Mouse (Mus musculus) heart, embryonic 10.5 days (tissue): ENCODE measurements around the gene Hdhd3. TPM values are rescaled to one million over a fixed set of nuclear protein-coding genes. Genes with fewer than 3 reads are reported as not detected.

Experiments
- DNase-seq: peaks from one replicate; pipeline ENCODE4 v3.0.0-alpha.2; 2017; ENCODE audit warnings: low spot score
- H3K27ac ChIP-seq: fragments of 300-500 bp; sonication (generic); 2 replicates; pipeline ENCODE4 v1.5.1; 2016; ENCODE audit warnings: mild to moderate bottlenecking
- H3K27me3 ChIP-seq: fragments of 300-500 bp; sonication (generic); 2 replicates; pipeline ENCODE4 v1.6.1; 2016; ENCODE audit warnings: mild to moderate bottlenecking; ENCODE audit not compliant: poor library complexity, insufficient read depth, severe bottlenecking
- H3K36me3 ChIP-seq: fragments of 300-500 bp; sonication (generic); 2 replicates; pipeline ENCODE4 v1.6.1; 2016; ENCODE audit warnings: mild to moderate bottlenecking, moderate library complexity
- H3K4me1 ChIP-seq: fragments of 300-500 bp; sonication (generic); 2 replicates; pipeline ENCODE4 v1.6.1; 2016; ENCODE audit warnings: mild to moderate bottlenecking
- H3K4me3 ChIP-seq: fragments of 300-500 bp; sonication (generic); 2 replicates; pipeline ENCODE4 v1.5.1; 2016; ENCODE audit warnings: mild to moderate bottlenecking, moderate library complexity
- H3K9me3 ChIP-seq: fragments of 300-500 bp; sonication (generic); 2 replicates; pipeline ENCODE4 v1.6.1; 2016; ENCODE audit warnings: mild to moderate bottlenecking, moderate library complexity
- WGBS: fragments of 180-500 bp; shearing (Covaris S2); methylation state at CpG from one replicate; pipeline ENCODE4 v1.1.7; 2016; 5-methylcytosine and 5-hydroxymethylcytosine counted together
- polyA plus RNA-seq: library from polyadenylated mRNA; unstranded; fragments of >200 nt; fragmentation: Nextera tagmentation; extraction: Ambion mirVana; gene quantifications from 2 replicates; pipeline ENCODE4 v1.2.1, GENCODE M21; 2016

Gene Hdhd3
- polyA plus RNA-seq, 1 experiment from 2014 or later = 10.1 TPM

GRCm38 (mm10) chr4:62519122-62519848 lies 16.0 kb upstream of the Hdhd3 start:
- peaks cover 21% of the 10 kb centered on the region for H3K36me3 ChIP-seq
- 2% methylated on average over 26 of the region's 26 CpGs for WGBS
- peak; percentile 85 for DNase-seq
- H3K27me3 ChIP-seq = no peaks in the 10 kb centered on the region
- H3K4me3 ChIP-seq = peak overlapping the region; percentile 71
- no peaks in the 10 kb centered on the region for H3K9me3 ChIP-seq
- H3K4me1 ChIP-seq = peaks cover 45% of the 10 kb centered on the region
- peak overlapping the region; percentile 92 for H3K27ac ChIP-seq

- Histone ChIP-seq H3K4me1 (peaks cover 42% of the 10 kb centered on the region), H3K27ac (peak overlapping the region; percentile 92), H3K36me3 (peaks cover 24% of the 10 kb centered on the region), H3K9me3 (no peaks in the 10 kb centered on the region), H3K27me3 (no peaks in the 10 kb centered on the region), H3K4me3 (peak overlapping the region; percentile 71)
- whole genome bisulfite sequencing = 52% methylated on average over 13 of the region's 13 CpGs
- no peak for DNase-seq
Measured at GRCm38 (mm10) chr4:62518416-62519121, 15.3 kb upstream of the Hdhd3 start.

GRCm38 (mm10) chr4:62517538-62518415 lies 14.5 kb upstream of the Hdhd3 start:
- H3K36me3 ChIP-seq = peaks cover 24% of the 10 kb centered on the region
- H3K4me3 ChIP-seq = peak overlapping the region; percentile 71
- DNase-seq = no peak
- peak overlapping the region; percentile 92 for H3K27ac ChIP-seq
- peaks cover 41% of the 10 kb centered on the region for H3K4me1 ChIP-seq
- H3K9me3 ChIP-seq = no peaks in the 10 kb centered on the region
- H3K27me3 ChIP-seq = no peaks in the 10 kb centered on the region
- 84% methylated on average over 10 of the region's 10 CpGs for WGBS

- H3K27ac ChIP-seq = peak overlapping the region; percentile 84
- peak overlapping the region; percentile 71 for H3K4me3 ChIP-seq
- H3K9me3 ChIP-seq = no peaks in the 10 kb centered on the region
- 82% methylated on average over 8 of the region's 8 CpGs for whole genome bisulfite sequencing
- no peaks in the 10 kb centered on the region for H3K27me3 ChIP-seq
- peaks cover 41% of the 10 kb centered on the region for H3K4me1 ChIP-seq
- no peak for DNase-seq
- peaks cover 25% of the 10 kb centered on the region for H3K36me3 ChIP-seq
Measured at GRCm38 (mm10) chr4:62517046-62517445, 13.8 kb upstream of the Hdhd3 start.

- Histone ChIP-seq H3K27ac (peak overlapping the region; percentile 84), H3K36me3 (peaks cover 30% of the 10 kb centered on the region), H3K4me3 (peak overlapping the region; percentile 71), H3K4me1 (peaks cover 41% of the 10 kb centered on the region), H3K27me3 (no peaks in the 10 kb centered on the region), H3K9me3 (no peaks in the 10 kb centered on the region)
- peak; percentile 92 for DNase-seq
- WGBS = 54% methylated on average over 1 of the region's 1 CpGs
Measured at GRCm38 (mm10) chr4:62516579-62516978, 13.3 kb upstream of the Hdhd3 start.

- DNase-seq = peak; percentile 89
- peak overlapping the region; percentile 71 for H3K4me3 ChIP-seq
- WGBS = 23% methylated on average over 2 of the region's 2 CpGs
- peak overlapping the region; percentile 84 for H3K27ac ChIP-seq
- H3K9me3 ChIP-seq = no peaks in the 10 kb centered on the region
- H3K4me1 ChIP-seq = peaks cover 41% of the 10 kb centered on the region
- H3K36me3 ChIP-seq = peaks cover 35% of the 10 kb centered on the region
- no peaks in the 10 kb centered on the region for H3K27me3 ChIP-seq
Measured at GRCm38 (mm10) chr4:62516079-62516478, 12.8 kb upstream of the Hdhd3 start.

GRCm38 (mm10) chr4:62515490-62515889 lies 12.2 kb upstream of the Hdhd3 start:
- H3K27ac ChIP-seq = peak overlapping the region; percentile 84
- DNase-seq = no peak
- no peaks in the 10 kb centered on the region for H3K9me3 ChIP-seq
- H3K36me3 ChIP-seq = peaks cover 40% of the 10 kb centered on the region
- no peaks in the 10 kb centered on the region for H3K27me3 ChIP-seq
- WGBS = 59% methylated on average over 3 of the region's 3 CpGs
- H3K4me1 ChIP-seq = peaks cover 40% of the 10 kb centered on the region
- peak overlapping the region; percentile 71 for H3K4me3 ChIP-seq

- no peak for DNase-seq
- Histone ChIP-seq H3K36me3 (peaks cover 45% of the 10 kb centered on the region), H3K4me3 (peak overlapping the region; percentile 71), H3K4me1 (peaks cover 39% of the 10 kb centered on the region), H3K27ac (peak overlapping the region; percentile 84), H3K9me3 (no peaks in the 10 kb centered on the region), H3K27me3 (no peaks in the 10 kb centered on the region)
- 82% methylated on average over 7 of the region's 7 CpGs for WGBS
Measured at GRCm38 (mm10) chr4:62514995-62515394, 11.7 kb upstream of the Hdhd3 start.

GRCm38 (mm10) chr4:62513998-62514506 lies 10.8 kb upstream of the Hdhd3 start:
- no peaks in the 10 kb centered on the region for H3K9me3 ChIP-seq
- 42% methylated on average over 11 of the region's 11 CpGs for WGBS
- H3K4me3 ChIP-seq = 0 out of 2 replicates have a peak overlapping the region, but pooled peaks have one; percentile 7
- no peak for DNase-seq
- H3K27me3 ChIP-seq = no peaks in the 10 kb centered on the region
- H3K36me3 ChIP-seq = peaks cover 55% of the 10 kb centered on the region
- 0 out of 2 replicates have a peak overlapping the region, but pooled peaks have one; percentile 33 for H3K27ac ChIP-seq
- H3K4me1 ChIP-seq = peaks cover 38% of the 10 kb centered on the region

GRCm38 (mm10) chr4:62509946-62510345 lies 6.7 kb upstream of the Hdhd3 start:
- Histone ChIP-seq H3K9me3 (no peaks in the 10 kb centered on the region), H3K4me1 (peaks cover 5% of the 10 kb centered on the region; the same call in 1 of the 2 replicates), H3K4me3 (no peak overlapping the region), H3K27ac (no peak overlapping the region), H3K36me3 (peaks cover 68% of the 10 kb centered on the region), H3K27me3 (no peaks in the 10 kb centered on the region)
- no peak for DNase-seq
- 91% methylated on average over 11 of the region's 11 CpGs for WGBS

- no peaks in the 10 kb centered on the region for H3K27me3 ChIP-seq
- H3K36me3 ChIP-seq = peaks cover 64% of the 10 kb centered on the region
- H3K4me3 ChIP-seq = no peak overlapping the region
- no peaks in the 10 kb centered on the region for H3K9me3 ChIP-seq
- WGBS = 85% methylated on average over 5 of the region's 5 CpGs
- DNase-seq = no peak
- H3K27ac ChIP-seq = no peak overlapping the region
- H3K4me1 ChIP-seq = peaks cover 1% of the 10 kb centered on the region; the same call in 1 of the 2 replicates
Measured at GRCm38 (mm10) chr4:62508839-62509238, 5.6 kb upstream of the Hdhd3 start.

GRCm38 (mm10) chr4:62506798-62507197 lies 3.5 kb upstream of the Hdhd3 start:
- Histone ChIP-seq H3K4me3 (no peak overlapping the region), H3K27ac (no peak overlapping the region), H3K9me3 (no peaks in the 10 kb centered on the region), H3K4me1 (peaks cover 9% of the 10 kb centered on the region; the same call in 1 of the 2 replicates), H3K27me3 (no peaks in the 10 kb centered on the region), H3K36me3 (peaks cover 44% of the 10 kb centered on the region)
- WGBS = 56% methylated on average over 2 of the region's 2 CpGs
- DNase-seq = peak; percentile 87
